Mouse (Mus musculus) spleen, adult 2 months (tissue): ENCODE data around the gene Ece1.
"Not testable (repeated sequence)": the region's sequence is repeated elsewhere in the genome, so short reads cannot be mapped to it uniquely, and the experiment has no call there.

ENCODE experiments used
- CTCF ChIP-seq: fragments of 200-500 bp; IDR thresholded peaks from 2 replicates; pipeline ENCODE4 v1.5.1; 2011; ENCODE audit warnings: mild to moderate bottlenecking, inconsistent platforms; ENCODE audit not compliant: insufficient read depth, insufficient read length, insufficient replicate concordance; ENCODE audit errors: extremely low read depth
- POLR2A ChIP-seq: fragments of 200-500 bp; IDR thresholded peaks from 2 replicates; pipeline ENCODE4 v1.6.1; 2011; ENCODE audit warnings: low read depth, low read length, inconsistent platforms

- TF ChIP-seq CTCF, POLR2A: not testable (repeated sequence)
Observed at GRCm38 (mm10) chr4:137847651-137848050, 14.4 kb upstream of the Ece1 start.
